Mouse (Mus musculus) myocyte (in vitro differentiated cells): ENCODE measurements at regions not wholly inside any gene's neighbourhood (a gene's known extent, or its start where the extent isn't known, plus 50 kb on each side); places are given as distances from the start of the nearest gene placed in this dataset.

Experiments
- H3K27me3 ChIP-seq: one replicate; pipeline ENCODE4 v1.6.1; 2011; ENCODE audit not compliant: control insufficient read depth, insufficient read depth, insufficient read length
- H3K36me3 ChIP-seq: one replicate; pipeline ENCODE4 v1.6.1; 2011; ENCODE audit not compliant: control insufficient read depth, insufficient read depth
- H3K4me2 ChIP-seq: one replicate; pipeline ENCODE4 v1.6.1; 2011; ENCODE audit warnings: low read depth, control low read depth
- H3K4me3 ChIP-seq: one replicate; pipeline ENCODE4 v1.5.1; 2011; ENCODE audit warnings: mild to moderate bottlenecking, control low read depth, moderate library complexity
- H3K79me2 ChIP-seq: one replicate; pipeline ENCODE4 v1.6.1; 2011; ENCODE audit not compliant: control insufficient read depth, insufficient read depth
- H3ac ChIP-seq: one replicate; pipeline ENCODE4 v1.6.1; 2011; ENCODE audit not compliant: control insufficient read depth, insufficient read length
- CEBPB ChIP-seq: IDR thresholded peaks from 2 replicates; pipeline ENCODE4 v1.6.1; 2011; ENCODE audit warnings: mild to moderate bottlenecking, moderate library complexity; ENCODE audit not compliant: poor library complexity, insufficient read depth, severe bottlenecking
- E2F4 ChIP-seq: IDR thresholded peaks from one replicate; pipeline ENCODE4 v1.6.1; 2011; ENCODE audit warnings: mild to moderate bottlenecking, control low read depth, moderate library complexity; ENCODE audit not compliant: insufficient read depth
- MAX ChIP-seq: IDR thresholded peaks from one replicate; pipeline ENCODE4 v1.6.1; 2011; ENCODE audit warnings: low read depth, mild to moderate bottlenecking, control low read depth
- MYOD1 ChIP-seq, 3 experiments: IDR thresholded peaks; one replicate each; pipeline ENCODE4 v1.6.1; 2011; ENCODE audit warnings: control low read depth in 2 of 3, low read depth in 2 of 3, mild to moderate bottlenecking in 2 of 3, moderate library complexity in 1 of 3; ENCODE audit not compliant: insufficient read length in 2 of 3, control insufficient read depth in 1 of 3
- MYOG ChIP-seq, 3 experiments: IDR thresholded peaks; one replicate each; pipeline ENCODE4 v1.6.1; 2011; ENCODE audit warnings: control low read depth in 2 of 3, low read depth in 2 of 3, mild to moderate bottlenecking in 2 of 3; ENCODE audit not compliant: insufficient read length in 2 of 3, control insufficient read depth in 1 of 3, insufficient read depth in 1 of 3
- POLR2A ChIP-seq: IDR thresholded peaks from one replicate; pipeline ENCODE4 v1.6.1; 2011; ENCODE audit warnings: low read depth, mild to moderate bottlenecking, control low read depth, moderate library complexity; ENCODE audit not compliant: insufficient read length
- POLR2AphosphoS2 ChIP-seq: IDR thresholded peaks from one replicate; pipeline ENCODE4 v1.6.1; 2011; ENCODE audit warnings: low read depth, control low read depth; ENCODE audit not compliant: insufficient read length
- REST ChIP-seq: IDR thresholded peaks from one replicate; pipeline ENCODE4 v1.6.1; 2011; ENCODE audit warnings: mild to moderate bottlenecking, control low read depth, moderate library complexity; ENCODE audit not compliant: insufficient read depth, insufficient read length
- SRF ChIP-seq: IDR thresholded peaks from one replicate; pipeline ENCODE4 v1.6.1; 2011; ENCODE audit warnings: low read depth; ENCODE audit not compliant: control insufficient read depth, insufficient read length
- TCF12 ChIP-seq: IDR thresholded peaks from one replicate; pipeline ENCODE4 v1.6.1; 2011; ENCODE audit warnings: mild to moderate bottlenecking, control low read depth; ENCODE audit not compliant: poor library complexity, insufficient read depth, severe bottlenecking
- TCF3 ChIP-seq: IDR thresholded peaks from one replicate; pipeline ENCODE4 v1.6.1; 2011; ENCODE audit warnings: low read depth, control low read depth; ENCODE audit not compliant: insufficient read length
- USF1 ChIP-seq: IDR thresholded peaks from one replicate; pipeline ENCODE4 v1.6.1; 2011; ENCODE audit warnings: low read depth, mild to moderate bottlenecking, control low read depth, moderate library complexity

DNA sequence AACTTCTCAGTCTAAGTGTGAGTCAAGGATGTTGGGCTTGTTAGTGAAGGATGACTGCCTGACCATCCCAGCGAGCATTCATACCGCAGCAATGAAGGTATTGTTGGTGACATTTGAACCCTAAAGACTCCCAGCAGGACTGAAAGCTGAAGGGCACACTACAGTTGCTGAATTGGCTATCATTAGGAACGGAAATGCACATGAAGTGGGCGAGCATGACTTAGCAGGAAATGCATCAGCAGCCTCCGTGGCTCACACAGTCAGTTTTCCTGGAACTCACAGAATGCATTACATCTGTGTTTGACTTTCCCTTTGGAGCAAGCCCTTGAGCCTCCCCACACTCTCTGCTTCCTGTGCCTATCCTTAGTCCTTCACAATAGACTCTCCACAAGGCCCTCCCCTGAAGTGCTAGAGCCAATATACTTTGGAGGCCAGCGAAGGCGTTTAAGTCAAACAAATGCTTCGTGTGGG is 63.9 kb downstream of the Tmco5 start:
- TF ChIP-seq REST, result no peak
- no peak for TF ChIP-seq TCF12
- TF ChIP-seq MAX, result no peak
- TF ChIP-seq SRF, result no peak
- TF ChIP-seq E2F4, result no peak
- TF ChIP-seq TCF3, result no peak
- TF ChIP-seq POLR2AphosphoS2, result no peak
- no peak for TF ChIP-seq MYOD1 (IDR thresholded peaks at IDR 0.05; ENCODE audit: control insufficient read depth in 1 of 3, insufficient read length in 2 of 3, low read depth in 2 of 3)
- no peak for TF ChIP-seq POLR2A
- TF ChIP-seq CEBPB, result no peak
- no peak for TF ChIP-seq USF1
- no peak for TF ChIP-seq MYOG (IDR thresholded peaks at IDR 0.05; ENCODE audit: control insufficient read depth in 1 of 3, insufficient read depth in 1 of 3, insufficient read length in 2 of 3, low read depth in 2 of 3)
- no peak overlapping the region for H3K4me3 ChIP-seq
- no peaks in the 10 kb centered on the region for H3K36me3 ChIP-seq
- H3K27me3 ChIP-seq, result no peaks in the 10 kb centered on the region
- H3K4me2 ChIP-seq, result peak overlapping the region; percentile 33
- H3K79me2 ChIP-seq, result no peaks in the 10 kb centered on the region
- no peak overlapping the region for H3ac ChIP-seq

DNA sequence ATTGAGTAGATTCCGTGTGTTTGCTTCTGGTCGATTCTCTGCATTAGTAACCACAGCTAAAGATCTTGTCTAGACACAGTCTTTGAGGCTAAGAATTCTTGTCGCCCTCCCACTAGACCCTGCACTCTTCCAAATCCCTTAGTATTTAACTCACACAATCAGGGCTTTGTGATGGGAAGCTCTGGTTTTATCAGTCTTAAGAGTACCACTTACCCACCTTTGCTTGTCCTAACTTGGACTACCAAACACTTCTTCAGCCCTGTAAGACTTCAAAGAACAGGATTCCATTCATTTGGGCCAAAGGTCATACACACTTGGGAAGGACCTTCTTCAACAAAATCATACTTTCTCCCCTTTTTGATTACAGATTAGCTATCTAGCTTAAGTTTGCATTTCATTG is 70.0 kb downstream of the Tmco5 start:
- Histone ChIP-seq H3K4me2 (no peak overlapping the region), H3K79me2 (no peaks in the 10 kb centered on the region), H3K27me3 (no peaks in the 10 kb centered on the region), H3K4me3 (no peak overlapping the region), H3K36me3 (no peaks in the 10 kb centered on the region), H3ac (no peak overlapping the region)
- TF ChIP-seq E2F4 (no peak), POLR2AphosphoS2 (no peak), MYOG (IDR thresholded peaks at IDR 0.05; ENCODE audit: control insufficient read depth in 1 of 3, insufficient read depth in 1 of 3, insufficient read length in 2 of 3, low read depth in 2 of 3) (no peak), MAX (no peak), SRF (no peak), REST (no peak), TCF3 (no peak), CEBPB (no peak), TCF12 (no peak), POLR2A (no peak), USF1 (no peak), MYOD1 (IDR thresholded peaks at IDR 0.05; ENCODE audit: control insufficient read depth in 1 of 3, insufficient read length in 2 of 3, low read depth in 2 of 3) (no peak)

DNA sequence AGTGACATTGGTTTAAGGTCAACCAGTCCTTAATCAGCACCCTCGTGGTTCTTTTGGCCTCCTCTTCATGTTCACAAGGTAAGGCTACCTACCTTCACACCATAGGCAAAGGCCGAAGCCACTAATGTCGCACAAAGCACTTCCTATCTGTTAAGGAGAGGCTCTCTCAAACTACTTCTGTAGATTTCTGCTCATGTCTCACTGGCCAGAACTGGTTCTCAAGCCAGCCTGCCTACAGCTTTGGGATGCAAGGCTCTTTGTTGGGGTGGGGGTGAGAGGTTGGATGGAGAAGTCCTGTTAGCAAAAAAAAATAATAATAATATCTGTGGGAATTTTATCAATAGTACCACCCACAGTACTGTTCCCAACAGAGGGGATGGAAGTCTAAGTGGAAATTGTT is 71.2 kb downstream of the Tmco5 start:
- no peaks in the 10 kb centered on the region for H3K27me3 ChIP-seq
- H3K36me3 ChIP-seq, result no peaks in the 10 kb centered on the region
- H3K79me2 ChIP-seq, result no peaks in the 10 kb centered on the region
- no peak overlapping the region for H3K4me3 ChIP-seq
- H3ac ChIP-seq, result no peak overlapping the region
- H3K4me2 ChIP-seq, result no peak overlapping the region
- TF ChIP-seq TCF3 (no peak), TCF12 (no peak), MAX (no peak), REST (no peak), MYOD1 (IDR thresholded peaks at IDR 0.05; ENCODE audit: control insufficient read depth in 1 of 3, insufficient read length in 2 of 3, low read depth in 2 of 3) (no peak), USF1 (no peak), E2F4 (no peak), SRF (no peak), POLR2AphosphoS2 (no peak), MYOG (IDR thresholded peaks at IDR 0.05; ENCODE audit: control insufficient read depth in 1 of 3, insufficient read depth in 1 of 3, insufficient read length in 2 of 3, low read depth in 2 of 3) (no peak), CEBPB (no peak), POLR2A (no peak)

DNA sequence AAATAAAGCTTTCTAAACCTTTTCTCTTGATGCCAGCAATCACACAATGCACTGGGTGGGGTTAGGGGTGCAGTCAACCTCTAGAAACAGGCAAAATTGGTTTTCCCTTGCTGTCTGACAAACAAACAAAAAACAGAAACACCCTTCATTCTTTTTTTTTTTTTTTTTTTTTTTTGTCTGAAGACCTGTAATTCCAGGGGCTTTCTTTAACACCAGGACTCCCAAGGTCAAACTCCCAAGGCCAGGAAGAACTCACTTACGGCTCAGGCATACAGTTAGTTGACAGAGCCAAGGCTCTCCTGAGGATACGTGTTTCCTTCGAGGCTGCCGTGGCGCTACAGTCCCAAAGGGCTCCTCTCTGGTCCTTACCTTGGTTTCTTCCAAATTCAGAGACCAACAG is 71.7 kb downstream of the Tmco5 start:
- Histone ChIP-seq H3K27me3 (no peaks in the 10 kb centered on the region), H3K4me3 (no peak overlapping the region), H3ac (no peak overlapping the region), H3K36me3 (no peaks in the 10 kb centered on the region), H3K4me2 (no peak overlapping the region), H3K79me2 (no peaks in the 10 kb centered on the region)
- TF ChIP-seq USF1, result no peak
- no peak for TF ChIP-seq MAX
- TF ChIP-seq TCF12, result no peak
- no peak for TF ChIP-seq TCF3
- TF ChIP-seq REST, result no peak
- TF ChIP-seq CEBPB, result no peak
- no peak for TF ChIP-seq MYOG (IDR thresholded peaks at IDR 0.05; ENCODE audit: control insufficient read depth in 1 of 3, insufficient read depth in 1 of 3, insufficient read length in 2 of 3, low read depth in 2 of 3)

DNA sequence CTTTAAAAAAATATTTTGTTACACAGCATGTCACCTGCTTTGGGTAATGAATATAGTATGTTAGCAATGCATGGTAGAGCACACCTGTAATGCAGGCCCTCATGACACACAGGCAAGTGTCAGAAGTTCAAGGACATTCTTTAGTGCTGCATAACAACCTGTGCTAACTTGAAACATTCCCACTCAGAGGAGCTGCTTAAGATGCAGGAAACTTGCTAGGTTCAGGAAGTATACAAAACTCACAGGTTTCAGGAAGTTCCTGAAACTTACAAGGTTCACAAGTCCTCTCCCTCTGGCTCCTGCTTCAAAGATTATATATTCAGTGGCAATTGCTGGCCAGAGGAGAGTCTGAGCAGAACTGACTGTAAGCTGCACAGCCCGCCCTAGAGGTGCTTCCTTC is 73.0 kb downstream of the Tmco5 start:
- no peak overlapping the region for H3K4me2 ChIP-seq
- TF ChIP-seq POLR2A (no peak), MYOD1 (IDR thresholded peaks at IDR 0.05; ENCODE audit: control insufficient read depth in 1 of 3, insufficient read length in 2 of 3, low read depth in 2 of 3) (no peak), TCF3 (no peak), MYOG (IDR thresholded peaks at IDR 0.05; ENCODE audit: control insufficient read depth in 1 of 3, insufficient read depth in 1 of 3, insufficient read length in 2 of 3, low read depth in 2 of 3) (no peak)

More for the DNA sequence above, 73.0 kb downstream of the Tmco5 start:
- no peaks in the 10 kb centered on the region for H3K79me2 ChIP-seq
- no peak overlapping the region for H3K4me3 ChIP-seq
- H3K36me3 ChIP-seq, result no peaks in the 10 kb centered on the region
- no peak overlapping the region for H3ac ChIP-seq
- H3K27me3 ChIP-seq, result no peaks in the 10 kb centered on the region
